Mouse (Mus musculus): Measurements from ENCODE around the gene Pold1.

- peak; percentile 91 for TF ChIP-seq CTCF (IDR thresholded peaks at IDR 0.05; ENCODE audit: low read depth)
- TF ChIP-seq EP300 (IDR thresholded peaks at IDR 0.05; ENCODE audit: low read depth), result no peak
These were observed 20.9 kb downstream of the Pold1 start for GRCm38 (mm10) chr7:44527483-44528398.
